Mouse (Mus musculus): Measurements from ENCODE around the gene Ttpal. TPM values are rescaled to one million over a fixed set of nuclear protein-coding genes. Genes with fewer than 3 reads are reported as not detected.

Gene Ttpal
- 57.9 TPM for total RNA-seq (2023)

DNA sequence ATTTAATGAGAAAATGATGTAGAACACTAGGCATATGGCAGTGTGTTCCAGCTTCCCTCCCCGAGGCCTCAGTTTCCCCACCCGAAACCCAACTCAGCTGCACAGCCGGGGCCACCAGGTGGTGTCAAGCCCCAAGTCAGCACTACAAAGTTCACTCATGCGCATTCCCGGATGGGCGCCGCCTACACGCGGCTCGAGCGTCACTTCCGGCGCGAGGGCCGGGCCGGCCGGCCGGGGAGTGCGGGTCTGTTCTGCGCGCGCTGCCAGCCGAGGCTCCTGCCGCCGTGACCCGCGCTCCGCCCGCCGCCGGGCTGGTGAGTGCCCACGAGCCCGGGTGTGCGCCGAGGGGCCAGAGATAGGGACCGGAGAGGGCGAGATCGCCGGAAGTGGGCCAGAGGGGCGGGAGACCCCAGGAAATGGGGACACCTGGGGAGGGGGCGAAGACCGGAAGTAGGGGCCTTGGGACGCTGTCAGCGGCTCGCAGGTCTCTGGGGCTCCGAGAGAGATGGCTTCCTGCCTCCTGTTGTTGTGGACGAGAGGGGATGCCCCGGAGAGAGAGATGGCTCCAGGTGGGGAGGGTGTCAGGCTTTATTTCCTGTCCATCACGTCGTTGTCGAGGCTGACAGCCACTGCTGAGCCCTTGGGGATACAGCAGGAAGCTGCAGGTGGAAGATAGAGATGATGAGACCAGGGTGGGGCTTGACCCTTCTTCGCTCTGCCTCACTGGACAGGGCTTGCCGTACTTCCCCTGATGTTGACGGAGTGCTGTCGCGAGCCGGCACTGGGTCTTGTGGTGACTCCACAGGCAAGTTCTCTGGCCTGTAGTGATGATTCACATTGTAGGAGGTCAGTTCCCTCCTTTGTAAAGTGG is at the start of gene Ttpal:
Gene Ttpal (plus strand): TSS at position 214 of the 871 bp plus-strand sequence.

DNA sequence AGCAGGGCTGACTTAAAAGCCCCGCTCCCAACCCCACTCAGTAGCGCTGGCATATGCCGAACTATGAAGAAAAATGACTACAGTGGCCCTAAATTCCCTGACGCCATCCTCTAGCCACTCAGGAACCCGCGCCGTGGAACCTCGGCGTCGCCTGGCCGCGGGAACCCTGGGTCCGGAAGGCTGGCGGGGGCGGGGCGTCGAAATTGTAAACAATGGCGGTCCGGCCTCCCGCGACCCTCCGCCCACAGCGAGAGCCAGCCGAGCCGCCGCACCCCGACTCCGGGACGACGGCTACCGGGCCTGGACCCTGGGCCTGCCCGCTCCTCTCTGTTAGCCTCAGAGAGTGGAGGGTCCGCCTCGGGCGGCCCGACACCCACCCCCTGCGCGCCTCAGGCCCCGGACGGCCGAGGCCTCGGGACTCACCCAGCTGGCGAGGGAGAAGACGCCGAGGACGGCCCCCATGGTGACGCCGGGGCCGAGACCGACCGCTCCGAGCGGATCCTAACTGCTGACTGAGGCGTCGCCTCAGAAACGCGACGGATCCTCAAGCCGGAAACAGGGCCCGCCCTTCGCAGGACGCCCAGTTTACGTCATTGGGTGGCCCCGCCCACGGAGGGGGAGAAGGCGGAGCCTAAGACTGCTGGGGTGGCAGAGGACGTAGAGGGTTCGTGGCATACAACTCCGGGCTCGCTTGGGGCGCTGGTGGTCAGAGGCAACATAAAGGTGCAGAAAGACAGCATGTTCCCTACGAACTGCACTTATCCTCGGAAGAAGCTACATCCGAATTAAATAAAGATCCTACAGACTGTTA is 42.7 kb downstream of the Ttpal start, which contains the start of gene Serinc3:
Gene Serinc3 (minus strand): TSS at position 557 of the 811 bp plus-strand sequence.

DNA sequence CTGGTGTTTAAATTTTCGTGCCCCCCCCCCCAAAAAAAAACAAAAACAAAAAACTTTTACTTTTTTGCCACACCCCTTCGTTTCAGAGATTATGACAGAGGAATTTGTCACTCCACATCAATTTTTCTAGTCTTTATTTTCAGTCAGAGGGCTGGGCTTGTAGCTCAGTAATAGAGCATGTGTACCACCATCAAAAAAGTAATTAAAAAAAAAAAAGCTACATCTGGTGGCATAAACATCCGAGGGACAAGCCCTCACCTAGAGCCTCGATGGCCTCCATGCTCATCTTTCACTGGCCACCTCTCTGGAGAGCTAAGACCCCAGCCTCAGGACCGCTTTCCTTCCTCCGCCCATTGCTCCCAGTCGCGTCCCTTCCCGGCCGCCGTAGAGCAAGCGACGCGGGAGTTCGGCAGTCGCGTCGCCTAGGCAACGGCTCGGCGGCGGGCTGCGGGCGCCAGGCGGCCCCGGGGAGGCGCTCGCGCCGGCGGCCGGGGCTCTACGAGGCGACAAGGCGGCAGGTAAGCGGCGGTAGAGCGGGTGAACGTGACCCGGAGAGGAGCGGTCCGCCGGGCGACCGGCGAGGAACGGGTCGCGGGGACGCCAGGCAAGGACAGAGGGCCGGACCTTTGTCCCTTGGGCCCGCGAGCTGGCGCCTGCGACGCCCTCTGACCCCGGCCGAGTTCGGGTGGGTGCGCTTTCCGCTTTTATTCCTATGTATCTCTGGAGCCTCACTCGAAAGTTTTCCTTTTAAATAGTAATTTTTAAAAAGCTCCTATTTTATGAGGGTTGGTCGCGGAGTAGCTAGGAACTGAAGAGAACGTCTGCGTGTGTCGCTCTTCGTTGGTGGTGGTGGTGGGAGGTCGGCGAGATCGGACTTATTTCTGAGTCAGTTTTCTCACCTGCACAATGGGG is 56.1 kb downstream of the Ttpal start, which contains the start of gene Pkig:
Gene Pkig (plus strand): TSS at position 412 of the 912 bp plus-strand sequence.

Other genes starting within 250 kb of the Ttpal start
- gene Jph2, start 204.3 kb upstream of the Ttpal start, total RNA-seq (2023) = not detected
- gene Oser1, start 177.6 kb upstream of the Ttpal start, total RNA-seq (2023) = 125 TPM
- not detected for gene Gdap1l1, start 163.8 kb upstream of the Ttpal start, total RNA-seq (2023)
- 4.6 TPM for gene Fitm2, start 129.7 kb upstream of the Ttpal start, total RNA-seq (2023)
- gene R3hdml, start 110.0 kb upstream of the Ttpal start, total RNA-seq (2023) = not detected
- gene Hnf4a, start 95.5 kb upstream of the Ttpal start, total RNA-seq (2023) = not detected
- gene Serinc3, start 42.8 kb downstream of the Ttpal start, total RNA-seq (2023) = 555 TPM
- gene Pkig, start 56.1 kb downstream of the Ttpal start, total RNA-seq (2023) = 20.4 TPM
- gene Ada, start 147.9 kb downstream of the Ttpal start, total RNA-seq (2023) = 15.4 TPM
- not detected for gene Ccn5, start 218.5 kb downstream of the Ttpal start, total RNA-seq (2023)

All from CD8-positive naive resting alpha-beta T cell, adult 57 days (primary cell).